Mouse (Mus musculus): ENCODE measurements around the gene Igfals. TPM values are rescaled to one million over a fixed set of nuclear protein-coding genes. Genes with fewer than 3 reads are reported as not detected.
A peak's percentile ranks its signal among the peaks of the same experiment; 100 is the strongest.

Igfals gene
- 0.17 and 0.25 TPM in 2 replicates for polyA plus RNA-seq (2014; fragmentation: Nextera tagmentation; extraction: Ambion mirVana)

- Histone ChIP-seq H3K9ac (ENCODE audit: low read length) (no peak within 1 kb of the TSS), H3K9me3 (replicated peaks; ENCODE audit: control insufficient read depth, low read length) (no peaks in the 10 kb centered on the region), H3K36me3 (ENCODE audit: control insufficient read depth, insufficient read depth, low read length) (peaks cover 19% of the 10 kb centered on the region), H3K27me3 (replicated peaks; ENCODE audit: control insufficient read depth, insufficient read depth, low read length) (no peaks in the 10 kb centered on the region), H3K4me1 (ENCODE audit: control insufficient read depth, insufficient read depth, low read length) (no peaks in the 10 kb centered on the region), H3K4me2 (ENCODE audit: low read length) (no peak within 1 kb of the TSS), H3K27ac (ENCODE audit: low read depth, low read length) (no peak within 1 kb of the TSS), H3K4me3 (ENCODE audit: low read depth, low read length) (no peak within 1 kb of the TSS)
- no peak for ATAC-seq
- WGBS: 90% methylated on average over 8 of the region's 8 CpGs
- DNase-seq (ENCODE audit: low spot score): no peak
Measured at GRCm38 (mm10) chr17:24865776-24866175, at the start of gene Igfals. Gene Igfals (plus strand): TSS chr17:24865997.

DNA sequence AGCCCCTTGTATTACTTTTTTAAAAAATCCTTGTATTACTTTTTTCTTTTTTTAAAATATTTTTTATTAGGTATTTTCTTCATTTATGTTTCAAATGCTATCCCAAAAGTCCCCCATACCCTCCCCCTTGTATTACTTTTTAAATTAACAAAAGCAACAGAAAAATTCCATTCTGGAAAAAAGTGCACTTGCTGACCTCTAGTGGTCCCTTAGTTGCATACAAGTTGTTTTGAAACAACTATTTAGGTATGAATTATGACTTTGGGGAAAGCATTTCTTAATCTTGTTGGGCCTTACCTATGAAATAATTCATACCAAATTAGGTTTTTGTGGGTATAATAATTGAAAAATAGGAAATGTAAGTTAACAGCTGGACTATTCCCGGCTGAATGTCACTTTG is 48.3 kb upstream of the Igfals start:
- WGBS: 50% methylated on average over 1 of the region's 1 CpGs
- Histone ChIP-seq H3K9ac (ENCODE audit: low read length) (no peak overlapping the region), H3K36me3 (ENCODE audit: control insufficient read depth, insufficient read depth, low read length) (no peaks in the 10 kb centered on the region), H3K4me1 (ENCODE audit: control insufficient read depth, insufficient read depth, low read length) (no peaks in the 10 kb centered on the region), H3K27ac (ENCODE audit: low read depth, low read length) (no peak overlapping the region), H3K4me2 (ENCODE audit: low read length) (no peak overlapping the region), H3K4me3 (ENCODE audit: low read depth, low read length) (no peak overlapping the region), H3K27me3 (replicated peaks; ENCODE audit: control insufficient read depth, insufficient read depth, low read length) (no peaks in the 10 kb centered on the region), H3K9me3 (replicated peaks; ENCODE audit: control insufficient read depth, low read length) (no peaks in the 10 kb centered on the region)
- peak; percentile 33 for DNase-seq (ENCODE audit: low spot score)
- ATAC-seq: no peak

- Histone ChIP-seq H3K27me3 (replicated peaks; ENCODE audit: control insufficient read depth, insufficient read depth, low read length) (no peaks in the 10 kb centered on the region), H3K27ac (ENCODE audit: low read depth, low read length) (no peak overlapping the region), H3K9ac (ENCODE audit: low read length) (no peak overlapping the region), H3K4me1 (ENCODE audit: control insufficient read depth, insufficient read depth, low read length) (no peaks in the 10 kb centered on the region), H3K4me2 (ENCODE audit: low read length) (no peak overlapping the region), H3K9me3 (replicated peaks; ENCODE audit: control insufficient read depth, low read length) (no peaks in the 10 kb centered on the region), H3K4me3 (ENCODE audit: low read depth, low read length) (no peak overlapping the region), H3K36me3 (ENCODE audit: control insufficient read depth, insufficient read depth, low read length) (no peaks in the 10 kb centered on the region)
- WGBS: 53% methylated on average over 6 of the region's 6 CpGs
- DNase-seq (ENCODE audit: low spot score) (no peak), ATAC-seq (no peak)
Measured at GRCm38 (mm10) chr17:24818172-24818571, 47.6 kb upstream of the Igfals start.

DNA sequence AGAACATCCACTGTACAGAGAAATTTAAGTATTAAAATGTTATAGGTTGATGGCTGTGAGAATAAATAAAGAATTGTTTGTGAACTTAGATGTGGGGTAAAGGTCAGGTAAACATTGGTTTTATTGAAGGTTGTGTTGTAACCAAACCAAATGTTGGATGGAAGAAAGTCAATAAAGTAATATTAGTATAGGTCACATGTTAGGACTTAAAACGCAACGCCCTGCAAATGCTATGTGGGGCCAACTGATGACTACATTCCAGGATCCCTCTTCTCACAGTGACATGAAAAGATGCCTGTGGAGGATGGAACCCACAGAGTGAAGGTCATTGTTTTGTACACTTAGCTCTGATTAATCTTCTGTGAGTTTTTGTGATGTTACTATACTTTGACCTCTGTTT is 46.3 kb upstream of the Igfals start:
- 65% methylated on average over 2 of the region's 2 CpGs for WGBS
- no peak overlapping the region for H3K27ac ChIP-seq (ENCODE audit: low read depth, low read length)

DNA sequence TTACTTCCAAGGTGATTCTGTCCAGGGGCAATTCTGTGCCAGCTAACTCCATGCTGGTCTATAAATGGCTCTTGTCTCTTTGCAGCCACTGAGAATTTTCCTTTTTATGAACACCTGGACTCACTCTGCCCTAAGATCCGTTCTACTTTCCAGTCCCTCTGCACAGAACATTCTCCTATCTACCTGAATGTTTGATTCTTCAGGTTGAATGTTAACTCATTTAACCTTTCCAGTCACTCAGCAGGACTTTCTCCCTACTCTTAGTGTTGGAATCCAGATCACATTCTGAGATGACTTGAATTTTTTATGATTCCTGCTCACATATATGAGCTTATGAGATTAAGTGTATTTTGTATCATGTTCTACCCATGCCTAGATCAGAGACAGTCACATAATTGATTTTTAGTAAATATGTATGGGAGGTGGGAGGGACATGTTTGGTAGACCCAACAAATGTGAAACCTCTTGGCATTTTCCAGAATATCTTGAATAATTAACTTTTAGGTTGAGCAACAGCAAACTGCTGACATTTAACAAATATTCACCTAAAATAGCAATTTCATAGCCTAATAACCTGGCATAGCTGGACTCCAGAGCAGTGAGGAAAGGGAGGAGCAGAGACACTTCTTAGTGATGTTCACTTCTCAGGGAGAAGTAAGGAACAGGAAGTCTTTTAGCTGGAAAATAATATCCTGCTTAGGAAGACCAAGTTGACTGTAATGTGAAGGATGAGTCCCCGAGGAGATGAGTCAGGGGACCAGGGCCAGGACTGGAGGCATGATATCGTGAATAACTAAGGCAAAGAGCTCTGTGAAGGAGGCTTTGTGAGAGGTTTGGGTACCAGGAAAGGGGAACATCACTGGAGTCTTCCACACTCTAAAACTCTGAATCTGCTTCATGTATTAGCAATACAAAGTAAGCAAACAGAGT is 44.2 kb upstream of the Igfals start:
- no peaks in the 10 kb centered on the region for H3K27me3 ChIP-seq (replicated peaks; ENCODE audit: control insufficient read depth, insufficient read depth, low read length)
- no peak overlapping the region for H3K4me2 ChIP-seq (ENCODE audit: low read length)
- no peaks in the 10 kb centered on the region for H3K9me3 ChIP-seq (replicated peaks; ENCODE audit: control insufficient read depth, low read length)
- DNase-seq (ENCODE audit: low spot score) (no peak), ATAC-seq (no peak)
- H3K4me1 ChIP-seq (ENCODE audit: control insufficient read depth, insufficient read depth, low read length): no peaks in the 10 kb centered on the region
- H3K9ac ChIP-seq (ENCODE audit: low read length): no peak overlapping the region
- H3K4me3 ChIP-seq (ENCODE audit: low read depth, low read length): no peak overlapping the region
- WGBS: 60% methylated on average over 3 of the region's 3 CpGs
- no peaks in the 10 kb centered on the region for H3K36me3 ChIP-seq (ENCODE audit: control insufficient read depth, insufficient read depth, low read length)
- no peak overlapping the region for H3K27ac ChIP-seq (ENCODE audit: low read depth, low read length)

More for the DNA sequence above, 46.3 kb upstream of the Igfals start:
- no peak overlapping the region for H3K4me2 ChIP-seq (ENCODE audit: low read length)
- H3K4me3 ChIP-seq (ENCODE audit: low read depth, low read length): no peak overlapping the region
- no peaks in the 10 kb centered on the region for H3K9me3 ChIP-seq (replicated peaks; ENCODE audit: control insufficient read depth, low read length)
- ATAC-seq (no peak), DNase-seq (ENCODE audit: low spot score) (no peak)
- no peaks in the 10 kb centered on the region for H3K4me1 ChIP-seq (ENCODE audit: control insufficient read depth, insufficient read depth, low read length)
- H3K36me3 ChIP-seq (ENCODE audit: control insufficient read depth, insufficient read depth, low read length): no peaks in the 10 kb centered on the region
- no peak overlapping the region for H3K9ac ChIP-seq (ENCODE audit: low read length)
- no peaks in the 10 kb centered on the region for H3K27me3 ChIP-seq (replicated peaks; ENCODE audit: control insufficient read depth, insufficient read depth, low read length)

DNA sequence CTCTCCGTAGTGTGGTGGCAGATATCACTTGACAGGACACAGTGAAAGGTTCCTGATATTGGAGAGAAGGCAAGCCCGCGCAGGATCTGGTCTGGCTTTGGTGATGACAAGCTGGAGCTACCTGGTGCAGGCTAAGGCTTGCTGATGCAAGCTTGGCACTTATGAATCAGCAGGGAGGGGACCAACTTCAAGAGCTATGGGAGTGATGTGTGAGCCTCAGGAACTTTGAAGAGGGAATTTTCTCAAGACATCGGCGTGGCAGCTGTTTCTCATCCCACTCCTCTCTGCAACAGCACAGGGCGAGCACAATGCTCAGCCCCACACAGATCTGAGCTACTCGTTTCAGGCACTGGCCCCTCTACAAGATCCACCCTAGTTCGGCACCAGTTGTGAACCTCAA is 26.0 kb upstream of the Igfals start, which contains the start of gene Hagh:
TSS of gene Hagh (plus strand) at position 302 of the 400 bp plus-strand sequence.
- ATAC-seq (no peak), DNase-seq (ENCODE audit: low spot score) (no peak)
- Histone ChIP-seq H3K4me1 (ENCODE audit: control insufficient read depth, insufficient read depth, low read length) (no peaks in the 10 kb centered on the region), H3K27ac (ENCODE audit: low read depth, low read length) (no peak within 1 kb of the TSS), H3K4me3 (ENCODE audit: low read depth, low read length) (no peak within 1 kb of the TSS), H3K9me3 (replicated peaks; ENCODE audit: control insufficient read depth, low read length) (no peaks in the 10 kb centered on the region), H3K27me3 (replicated peaks; ENCODE audit: control insufficient read depth, insufficient read depth, low read length) (no peaks in the 10 kb centered on the region), H3K36me3 (ENCODE audit: control insufficient read depth, insufficient read depth, low read length) (no peaks in the 10 kb centered on the region), H3K4me2 (ENCODE audit: low read length) (no peak within 1 kb of the TSS), H3K9ac (ENCODE audit: low read length) (no peak within 1 kb of the TSS)
- WGBS: 70% methylated on average over 8 of the region's 8 CpGs

GRCm38 (mm10) chr17:24840341-24840740 is 25.5 kb upstream of the Igfals start:
- 72% methylated on average over 5 of the region's 5 CpGs for WGBS
- Histone ChIP-seq H3K36me3 (ENCODE audit: control insufficient read depth, insufficient read depth, low read length) (no peaks in the 10 kb centered on the region), H3K27me3 (replicated peaks; ENCODE audit: control insufficient read depth, insufficient read depth, low read length) (no peaks in the 10 kb centered on the region), H3K9me3 (replicated peaks; ENCODE audit: control insufficient read depth, low read length) (no peaks in the 10 kb centered on the region), H3K27ac (ENCODE audit: low read depth, low read length) (no peak overlapping the region), H3K4me1 (ENCODE audit: control insufficient read depth, insufficient read depth, low read length) (no peaks in the 10 kb centered on the region), H3K4me2 (ENCODE audit: low read length) (no peak overlapping the region), H3K4me3 (ENCODE audit: low read depth, low read length) (no peak overlapping the region), H3K9ac (ENCODE audit: low read length) (no peak overlapping the region)
- ATAC-seq (no peak), DNase-seq (ENCODE audit: low spot score) (no peak)

DNA sequence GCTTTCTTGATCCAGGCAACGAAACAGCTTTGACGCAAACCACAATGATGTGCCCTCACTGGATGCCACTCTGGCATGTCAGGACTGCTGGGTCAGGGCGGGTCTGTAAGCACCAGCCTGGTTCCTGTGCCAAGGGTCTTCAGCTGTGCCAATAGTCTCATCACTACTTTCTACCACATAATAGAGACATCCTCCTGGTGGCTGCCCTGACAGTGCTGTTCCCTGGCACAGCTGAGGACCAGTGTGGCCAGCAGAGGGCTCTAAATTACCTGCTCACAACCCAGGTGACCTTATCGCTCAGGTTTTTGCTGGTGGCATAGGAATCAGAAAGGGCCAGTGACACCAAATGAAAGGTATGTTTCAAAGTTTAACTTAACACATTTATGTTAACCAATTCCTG is 24.7 kb upstream of the Igfals start:
- WGBS: 51% methylated on average over 4 of the region's 4 CpGs
- DNase-seq (ENCODE audit: low spot score): no peak

DNA sequence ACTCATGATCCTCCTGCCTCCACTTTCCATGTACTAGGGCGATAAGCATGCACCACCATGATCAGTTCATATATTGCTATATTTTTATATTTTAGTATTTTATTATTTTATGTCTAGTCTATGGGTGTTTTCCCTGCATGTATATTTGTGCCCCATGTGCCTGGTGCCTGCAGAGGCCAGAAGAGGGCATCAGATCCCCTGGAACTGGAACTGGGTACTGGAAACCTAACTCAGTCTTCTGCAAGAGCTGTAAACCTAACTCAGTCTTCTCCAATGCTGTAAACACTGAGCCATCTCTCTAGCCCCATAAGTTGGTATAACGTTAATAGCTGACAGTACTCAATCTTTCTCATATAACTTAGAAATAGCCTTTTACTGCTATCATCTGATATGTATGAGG is 23.2 kb upstream of the Igfals start:
- no peaks in the 10 kb centered on the region for H3K9me3 ChIP-seq (replicated peaks; ENCODE audit: control insufficient read depth, low read length)
- H3K4me2 ChIP-seq (ENCODE audit: low read length): no peak overlapping the region
- WGBS: 48% methylated on average over 2 of the region's 2 CpGs
- H3K9ac ChIP-seq (ENCODE audit: low read length): no peak overlapping the region
- H3K4me1 ChIP-seq (ENCODE audit: control insufficient read depth, insufficient read depth, low read length): no peaks in the 10 kb centered on the region
- H3K27ac ChIP-seq (ENCODE audit: low read depth, low read length): no peak overlapping the region
- no peak overlapping the region for H3K4me3 ChIP-seq (ENCODE audit: low read depth, low read length)
- H3K27me3 ChIP-seq (replicated peaks; ENCODE audit: control insufficient read depth, insufficient read depth, low read length): no peaks in the 10 kb centered on the region
- no peak for DNase-seq (ENCODE audit: low spot score)
- H3K36me3 ChIP-seq (ENCODE audit: control insufficient read depth, insufficient read depth, low read length): no peaks in the 10 kb centered on the region
- no peak for ATAC-seq

More for the DNA sequence above, 24.7 kb upstream of the Igfals start:
- Histone ChIP-seq H3K4me3 (ENCODE audit: low read depth, low read length) (no peak overlapping the region), H3K9me3 (replicated peaks; ENCODE audit: control insufficient read depth, low read length) (no peaks in the 10 kb centered on the region), H3K27ac (ENCODE audit: low read depth, low read length) (no peak overlapping the region), H3K27me3 (replicated peaks; ENCODE audit: control insufficient read depth, insufficient read depth, low read length) (no peaks in the 10 kb centered on the region), H3K9ac (ENCODE audit: low read length) (no peak overlapping the region), H3K4me2 (ENCODE audit: low read length) (no peak overlapping the region), H3K36me3 (ENCODE audit: control insufficient read depth, insufficient read depth, low read length) (no peaks in the 10 kb centered on the region), H3K4me1 (ENCODE audit: control insufficient read depth, insufficient read depth, low read length) (no peaks in the 10 kb centered on the region)
- no peak for ATAC-seq

Measured in forebrain, embryonic 14.5 days (tissue).